Mouse (Mus musculus): ENCODE data around the gene Creg1. TPM values are rescaled to one million over a fixed set of nuclear protein-coding genes. Genes with fewer than 3 reads are reported as not detected.

Creg1 gene
- polyA plus RNA-seq, 1 experiment = 12.8 TPM

DNA sequence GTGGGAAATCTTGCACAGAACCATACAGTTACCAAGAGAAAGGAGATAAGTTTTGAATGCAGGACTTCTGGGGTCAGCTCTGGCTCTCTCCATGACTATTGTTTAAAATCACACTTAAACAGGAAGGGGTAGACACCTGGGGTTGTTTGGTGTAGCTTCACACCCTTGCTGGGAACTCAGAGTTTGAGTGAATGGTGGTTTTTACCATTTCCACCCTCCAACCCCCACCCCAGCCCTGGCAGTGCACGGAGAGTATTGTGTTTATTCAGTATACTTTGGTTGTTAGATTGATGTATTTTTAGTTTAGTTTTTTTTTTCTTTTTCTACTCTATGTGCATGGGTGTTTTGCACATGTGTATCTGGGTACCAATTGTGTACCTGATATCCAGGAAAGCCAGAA is 33.4 kb upstream of the Creg1 start:
- TF ChIP-seq POLR2A (IDR thresholded peaks at IDR 0.05; ENCODE audit: borderline replicate concordance, extremely low read depth, insufficient read depth, insufficient read length, poor library complexity, severe bottlenecking) (no peak), CTCF (IDR thresholded peaks at IDR 0.05; ENCODE audit: borderline replicate concordance, extremely low read depth, insufficient read depth, insufficient read length) (no peak)
- no peak for DNase-seq (ENCODE audit: low read depth)

DNA sequence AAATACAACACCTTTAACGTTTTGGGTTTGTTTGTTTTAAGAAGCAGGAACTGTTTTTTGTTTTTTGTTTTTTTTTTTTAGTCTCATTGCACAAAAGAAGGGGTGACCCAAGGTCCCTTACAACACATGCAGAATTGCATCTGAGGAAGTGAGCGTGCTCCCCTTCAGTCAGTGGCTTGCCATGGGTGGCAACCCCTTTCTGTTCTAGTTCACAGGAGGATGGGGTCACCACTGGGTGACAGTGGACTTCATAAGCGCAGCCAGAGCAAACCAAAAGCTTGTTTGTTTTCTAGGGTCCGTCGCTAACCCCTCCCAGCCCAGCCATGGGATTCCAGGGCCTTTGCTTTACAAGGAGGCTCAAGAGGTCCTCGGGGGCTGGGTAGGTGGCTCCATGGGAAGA is 32.0 kb upstream of the Creg1 start:
- no peak for DNase-seq (ENCODE audit: low read depth)
- TF ChIP-seq CTCF (IDR thresholded peaks at IDR 0.05; ENCODE audit: borderline replicate concordance, extremely low read depth, insufficient read depth, insufficient read length) (no peak), POLR2A (IDR thresholded peaks at IDR 0.05; ENCODE audit: borderline replicate concordance, extremely low read depth, insufficient read depth, insufficient read length, poor library complexity, severe bottlenecking) (no peak)

- TF ChIP-seq POLR2A (IDR thresholded peaks at IDR 0.05; ENCODE audit: borderline replicate concordance, extremely low read depth, insufficient read depth, insufficient read length, poor library complexity, severe bottlenecking) (no peak), CTCF (IDR thresholded peaks at IDR 0.05; ENCODE audit: borderline replicate concordance, extremely low read depth, insufficient read depth, insufficient read length) (no peak)
- no peak for DNase-seq (ENCODE audit: low read depth)
Measured at GRCm38 (mm10) chr1:165734840-165735239, 28.7 kb upstream of the Creg1 start.

DNA sequence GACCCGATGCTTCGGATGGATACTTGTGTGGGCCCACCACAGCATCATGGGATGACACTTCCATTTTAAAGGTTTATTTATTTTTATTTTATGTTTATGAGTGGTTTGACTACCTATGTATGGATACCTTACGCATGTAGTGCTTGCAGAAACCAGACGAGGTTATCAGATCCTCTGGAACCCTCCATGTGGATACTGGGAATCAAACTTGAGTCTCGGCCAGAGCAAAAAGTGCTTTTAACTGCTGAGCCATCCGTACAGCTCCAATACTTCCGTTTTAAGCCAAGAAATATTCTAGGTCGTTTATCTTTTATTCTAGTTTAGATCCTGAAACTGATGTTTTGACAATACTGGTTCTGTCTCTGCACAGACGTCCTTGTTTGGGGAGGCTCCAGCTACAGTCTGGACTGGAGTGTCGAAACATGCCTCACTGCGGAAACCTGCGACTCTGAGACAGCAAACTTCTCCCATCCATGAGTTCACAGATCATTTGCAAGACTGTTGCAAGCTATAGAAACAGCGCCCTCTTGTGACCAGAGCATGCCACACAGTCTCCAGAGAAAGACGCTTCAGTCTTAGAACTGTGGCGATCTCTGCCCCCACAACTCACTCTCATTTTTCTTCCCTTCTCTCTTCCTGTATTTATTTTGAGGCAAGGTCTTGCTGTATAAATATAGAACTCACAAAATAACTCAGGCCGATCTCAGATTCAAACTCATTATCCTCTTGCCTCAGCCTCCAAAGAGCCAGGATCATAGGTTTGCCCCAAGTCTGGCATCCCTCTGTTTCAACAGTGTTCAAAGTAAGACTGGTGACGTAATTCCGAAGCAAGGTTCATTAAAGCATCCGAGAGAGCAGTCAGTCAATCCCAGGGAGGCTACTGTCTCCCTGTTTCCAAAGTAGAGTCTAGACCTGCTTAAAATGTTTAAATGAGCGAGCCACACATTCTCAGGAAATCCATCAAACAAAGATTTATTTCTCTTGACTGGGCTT is 27.4 kb upstream of the Creg1 start:
- peak; percentile 93 for DNase-seq (ENCODE audit: low read depth)
- peak; percentile 94 for TF ChIP-seq CTCF (IDR thresholded peaks at IDR 0.05; ENCODE audit: borderline replicate concordance, extremely low read depth, insufficient read depth, insufficient read length)
- no peak for TF ChIP-seq POLR2A (IDR thresholded peaks at IDR 0.05; ENCODE audit: borderline replicate concordance, extremely low read depth, insufficient read depth, insufficient read length, poor library complexity, severe bottlenecking)

DNA sequence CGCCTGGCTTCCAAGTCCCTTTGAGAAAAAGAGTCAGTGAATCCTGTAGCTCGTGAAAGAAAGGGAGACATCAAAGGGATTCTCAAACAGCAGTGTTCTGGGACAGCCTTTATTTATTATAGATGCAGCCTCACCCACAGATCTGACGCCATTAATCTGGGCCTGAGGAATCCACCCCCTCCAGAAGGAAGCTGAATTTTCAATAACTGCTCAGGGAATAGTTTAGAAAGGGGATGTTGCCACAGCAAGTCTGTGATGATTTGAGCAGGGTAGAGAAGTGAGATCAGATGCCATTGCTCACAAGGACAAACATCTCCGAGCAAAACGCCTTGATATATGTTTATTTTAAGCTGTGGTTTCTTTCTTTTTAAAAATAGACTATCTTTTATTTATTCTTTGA is 26.1 kb upstream of the Creg1 start:
- peak; percentile 31 for DNase-seq (ENCODE audit: low read depth)
- TF ChIP-seq CTCF (IDR thresholded peaks at IDR 0.05; ENCODE audit: borderline replicate concordance, extremely low read depth, insufficient read depth, insufficient read length) (no peak), POLR2A (IDR thresholded peaks at IDR 0.05; ENCODE audit: borderline replicate concordance, extremely low read depth, insufficient read depth, insufficient read length, poor library complexity, severe bottlenecking) (no peak)

- TF ChIP-seq CTCF (IDR thresholded peaks at IDR 0.05; ENCODE audit: borderline replicate concordance, extremely low read depth, insufficient read depth, insufficient read length) (no peak), POLR2A (IDR thresholded peaks at IDR 0.05; ENCODE audit: borderline replicate concordance, extremely low read depth, insufficient read depth, insufficient read length, poor library complexity, severe bottlenecking) (no peak)
- DNase-seq (ENCODE audit: low read depth) = no peak
Measured at GRCm38 (mm10) chr1:165737867-165738266, 25.7 kb upstream of the Creg1 start.

- no peak for DNase-seq (ENCODE audit: low read depth)
- TF ChIP-seq CTCF (IDR thresholded peaks at IDR 0.05; ENCODE audit: borderline replicate concordance, extremely low read depth, insufficient read depth, insufficient read length) (no peak), POLR2A (IDR thresholded peaks at IDR 0.05; ENCODE audit: borderline replicate concordance, extremely low read depth, insufficient read depth, insufficient read length, poor library complexity, severe bottlenecking) (no peak)
Measured at GRCm38 (mm10) chr1:165738985-165739384, 24.6 kb upstream of the Creg1 start.

DNA sequence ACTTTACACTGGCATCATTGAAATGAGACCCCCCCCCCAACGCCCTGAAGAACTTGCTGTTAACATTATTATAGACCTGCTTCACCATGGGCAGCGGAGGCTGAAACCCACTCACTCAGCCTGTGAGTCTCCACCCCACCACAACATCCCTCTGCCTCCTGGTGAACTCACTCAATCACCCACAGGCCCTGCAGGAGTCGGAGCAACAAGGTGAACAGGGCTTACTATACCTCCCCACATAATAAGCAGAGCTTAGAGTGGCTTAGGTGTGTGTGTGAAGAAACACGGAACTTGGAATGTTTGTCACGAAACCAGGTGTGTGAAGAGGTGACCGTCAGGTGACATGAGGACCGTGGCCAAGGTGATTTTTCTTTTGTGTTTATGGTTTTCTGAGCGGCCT is 21.6 kb upstream of the Creg1 start:
- DNase-seq (ENCODE audit: low read depth) = no peak
- no peak for TF ChIP-seq CTCF (IDR thresholded peaks at IDR 0.05; ENCODE audit: borderline replicate concordance, extremely low read depth, insufficient read depth, insufficient read length)

DNA sequence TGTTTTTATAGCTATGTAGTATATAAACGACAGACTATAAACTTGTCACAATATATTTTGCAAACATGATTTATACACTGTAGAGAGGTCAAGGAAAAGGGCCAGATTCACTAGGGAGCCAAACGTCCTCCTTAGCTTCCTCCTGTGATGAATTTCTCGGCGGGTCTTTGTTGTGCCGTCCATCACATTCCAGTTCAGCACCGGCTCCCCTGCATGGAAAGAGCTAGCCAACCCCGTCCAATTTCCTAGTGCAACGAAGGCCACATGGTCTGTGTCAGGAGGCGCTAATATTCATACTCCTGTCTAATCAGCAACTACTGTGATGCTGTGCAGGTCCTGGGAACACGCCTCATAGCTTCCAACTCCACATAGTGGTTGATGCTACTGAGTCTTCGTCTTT is 15.5 kb upstream of the Creg1 start:
- DNase-seq (ENCODE audit: low read depth) = no peak

DNA sequence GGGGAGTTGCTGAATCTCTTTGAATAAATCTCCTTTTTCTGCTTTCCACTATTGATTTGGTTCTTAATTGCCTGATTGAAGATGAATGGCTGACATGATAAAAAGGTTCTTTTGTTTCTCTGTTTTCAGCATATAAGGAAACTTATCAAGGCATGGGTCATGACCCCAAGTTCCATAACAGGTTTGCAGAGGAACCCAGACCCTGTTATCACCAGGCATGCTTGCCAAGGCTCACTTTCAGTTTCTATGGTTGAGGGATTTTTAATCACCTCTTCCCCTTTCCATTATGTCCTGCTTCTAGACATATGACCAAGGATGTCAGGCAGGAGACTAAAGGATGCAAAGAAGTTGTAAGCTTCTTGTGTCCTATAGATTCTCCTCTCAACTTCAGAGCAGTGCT is 12.4 kb upstream of the Creg1 start:
- DNase-seq (ENCODE audit: low read depth) = no peak
- TF ChIP-seq CTCF (IDR thresholded peaks at IDR 0.05; ENCODE audit: borderline replicate concordance, extremely low read depth, insufficient read depth, insufficient read length) (no peak), POLR2A (IDR thresholded peaks at IDR 0.05; ENCODE audit: borderline replicate concordance, extremely low read depth, insufficient read depth, insufficient read length, poor library complexity, severe bottlenecking) (no peak)

More for the DNA sequence above, 15.5 kb upstream of the Creg1 start:
- no peak for TF ChIP-seq CTCF (IDR thresholded peaks at IDR 0.05; ENCODE audit: borderline replicate concordance, extremely low read depth, insufficient read depth, insufficient read length)
- TF ChIP-seq POLR2A (IDR thresholded peaks at IDR 0.05; ENCODE audit: borderline replicate concordance, extremely low read depth, insufficient read depth, insufficient read length, poor library complexity, severe bottlenecking) = no peak

GRCm38 (mm10) chr1:165751838-165752237 is 11.7 kb upstream of the Creg1 start:
- TF ChIP-seq CTCF (IDR thresholded peaks at IDR 0.05; ENCODE audit: borderline replicate concordance, extremely low read depth, insufficient read depth, insufficient read length) = no peak
- TF ChIP-seq POLR2A (IDR thresholded peaks at IDR 0.05; ENCODE audit: borderline replicate concordance, extremely low read depth, insufficient read depth, insufficient read length, poor library complexity, severe bottlenecking) = no peak
- DNase-seq (ENCODE audit: low read depth) = no peak

GRCm38 (mm10) chr1:165754205-165754604 is 9.3 kb upstream of the Creg1 start:
- no peak for DNase-seq (ENCODE audit: low read depth)
- TF ChIP-seq CTCF (IDR thresholded peaks at IDR 0.05; ENCODE audit: borderline replicate concordance, extremely low read depth, insufficient read depth, insufficient read length) (no peak), POLR2A (IDR thresholded peaks at IDR 0.05; ENCODE audit: borderline replicate concordance, extremely low read depth, insufficient read depth, insufficient read length, poor library complexity, severe bottlenecking) (no peak)
